Mouse (Mus musculus): ENCODE measurements at regions not wholly inside any gene's neighbourhood (a gene's known extent, or its start where the extent isn't known, plus 50 kb on each side); places are given as distances from the start of the nearest gene placed in this dataset.

DNA sequence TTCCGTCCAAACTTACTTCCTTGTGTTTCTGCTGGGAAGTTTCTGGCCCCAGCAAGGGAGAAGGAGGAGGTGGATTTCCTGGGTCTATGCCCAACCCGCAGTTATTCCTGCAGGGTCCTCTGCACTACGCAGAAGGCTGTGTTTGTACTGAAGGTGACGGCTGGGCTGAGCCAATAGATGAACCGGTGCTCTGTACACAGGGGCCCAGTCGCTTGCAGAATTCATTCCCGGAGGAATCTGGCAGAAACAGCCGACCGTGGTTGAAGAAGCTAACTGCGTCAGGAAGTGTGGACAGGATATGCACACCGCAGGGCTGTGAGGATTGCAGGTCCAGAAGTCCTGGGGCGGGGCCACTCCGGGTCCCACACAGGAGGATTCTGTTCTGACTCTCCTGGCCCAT, 66.1 kb upstream of the Tbx5 start:
- no peaks in the 10 kb centered on the region for H3K36me3 ChIP-seq (ENCODE audit: control insufficient read depth, insufficient read depth)
- ATAC-seq: no peak
- H3K4me2 ChIP-seq (ENCODE audit: low read length): no peak overlapping the region
- H3K9ac ChIP-seq (replicated peaks; ENCODE audit: low read depth, low read length): no peak overlapping the region
- no peak overlapping the region for H3K27ac ChIP-seq (ENCODE audit: low read length)
- no peaks in the 10 kb centered on the region for H3K4me1 ChIP-seq (replicated peaks; ENCODE audit: control insufficient read depth, insufficient read depth, low read length)
- H3K9me3 ChIP-seq (ENCODE audit: control insufficient read depth, low read length): no peaks in the 10 kb centered on the region
- H3K27me3 ChIP-seq (replicated peaks; ENCODE audit: control insufficient read depth, insufficient read depth, low read length): no peaks in the 10 kb centered on the region
- WGBS: 65% methylated on average over 13 of the region's 13 CpGs
- no peak overlapping the region for H3K4me3 ChIP-seq (replicated peaks; ENCODE audit: low read length)

DNA sequence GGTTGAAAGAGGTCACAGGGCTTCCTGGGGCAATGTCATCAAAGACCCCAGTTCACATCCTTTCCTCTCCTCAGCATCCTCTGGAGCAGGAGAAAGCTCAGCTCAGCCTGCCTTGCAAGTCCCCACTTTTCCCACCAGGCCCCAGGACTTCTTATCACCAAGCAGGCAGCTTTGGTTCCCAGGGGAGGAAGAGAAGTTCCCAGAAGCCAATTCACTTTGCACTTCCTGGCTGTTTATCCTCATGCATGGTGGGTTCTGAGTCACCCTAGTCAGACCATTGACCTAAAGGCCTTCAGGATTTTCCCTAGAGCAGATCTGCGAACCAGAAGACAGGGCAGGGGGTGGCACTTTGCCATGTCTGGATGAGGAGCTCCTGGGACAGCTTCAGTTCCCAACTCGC, 61.5 kb upstream of the Tbx5 start:
- Histone ChIP-seq H3K4me3 (replicated peaks; ENCODE audit: low read length) (no peak overlapping the region), H3K27me3 (replicated peaks; ENCODE audit: control insufficient read depth, insufficient read depth, low read length) (no peaks in the 10 kb centered on the region), H3K27ac (ENCODE audit: low read length) (no peak overlapping the region), H3K4me2 (ENCODE audit: low read length) (no peak overlapping the region), H3K36me3 (ENCODE audit: control insufficient read depth, insufficient read depth) (no peaks in the 10 kb centered on the region), H3K4me1 (replicated peaks; ENCODE audit: control insufficient read depth, insufficient read depth, low read length) (no peaks in the 10 kb centered on the region), H3K9me3 (ENCODE audit: control insufficient read depth, low read length) (no peaks in the 10 kb centered on the region), H3K9ac (replicated peaks; ENCODE audit: low read depth, low read length) (no peak overlapping the region)
- no peak for ATAC-seq
- WGBS: 89% methylated on average over 2 of the region's 2 CpGs

DNA sequence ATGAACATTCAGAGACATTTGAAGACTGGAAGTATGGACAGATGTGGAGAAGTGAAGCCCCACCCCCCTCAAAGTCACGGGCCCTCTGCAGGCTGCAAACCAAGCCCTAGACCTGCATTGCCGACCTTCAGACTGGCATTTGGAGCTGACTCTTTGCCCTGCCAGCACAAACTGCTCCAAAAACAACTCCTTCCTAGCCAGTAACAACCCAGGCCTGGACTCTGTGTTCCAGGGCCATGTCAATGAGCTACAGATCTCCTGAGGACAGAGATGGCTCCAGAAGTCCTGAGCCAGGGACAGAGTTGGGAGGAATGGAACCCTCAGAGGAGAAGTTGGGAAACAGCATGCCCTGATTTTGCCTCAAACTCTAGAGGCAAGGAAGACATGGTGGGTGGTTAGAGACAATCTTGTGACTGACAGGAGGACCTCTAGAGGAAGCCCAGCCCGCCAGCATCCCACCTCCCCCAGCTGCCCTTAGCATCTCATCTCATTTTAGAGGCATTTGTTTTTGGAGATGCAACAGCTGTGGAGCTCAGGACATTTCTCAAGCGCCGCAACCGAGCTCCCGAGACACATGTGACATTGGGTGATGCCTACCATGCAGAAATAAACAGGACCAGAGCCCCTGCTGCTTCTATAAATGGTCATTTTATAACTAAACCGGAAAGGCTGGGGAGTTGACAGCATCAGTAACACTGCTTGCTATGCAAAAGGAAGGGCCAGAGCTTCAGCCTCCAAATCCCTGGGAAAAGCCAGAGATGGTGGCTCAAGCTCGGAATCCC, 56.2 kb upstream of the Tbx5 start:
- no peak overlapping the region for H3K27ac ChIP-seq (ENCODE audit: low read length)
- H3K4me2 ChIP-seq (ENCODE audit: low read length): no peak overlapping the region
- no peaks in the 10 kb centered on the region; the same call in 1 of the 2 replicates for H3K4me1 ChIP-seq (replicated peaks; ENCODE audit: control insufficient read depth, insufficient read depth, low read length)
- 78% methylated on average over 9 of the region's 9 CpGs for WGBS
- H3K4me3 ChIP-seq (replicated peaks; ENCODE audit: low read length): no peak overlapping the region
- H3K9ac ChIP-seq (replicated peaks; ENCODE audit: low read depth, low read length): no peak overlapping the region
- H3K27me3 ChIP-seq (replicated peaks; ENCODE audit: control insufficient read depth, insufficient read depth, low read length): no peaks in the 10 kb centered on the region; the same call in 1 of the 2 replicates
- H3K36me3 ChIP-seq (ENCODE audit: control insufficient read depth, insufficient read depth): no peaks in the 10 kb centered on the region
- ATAC-seq: no peak
- no peaks in the 10 kb centered on the region for H3K9me3 ChIP-seq (ENCODE audit: control insufficient read depth, low read length)

DNA sequence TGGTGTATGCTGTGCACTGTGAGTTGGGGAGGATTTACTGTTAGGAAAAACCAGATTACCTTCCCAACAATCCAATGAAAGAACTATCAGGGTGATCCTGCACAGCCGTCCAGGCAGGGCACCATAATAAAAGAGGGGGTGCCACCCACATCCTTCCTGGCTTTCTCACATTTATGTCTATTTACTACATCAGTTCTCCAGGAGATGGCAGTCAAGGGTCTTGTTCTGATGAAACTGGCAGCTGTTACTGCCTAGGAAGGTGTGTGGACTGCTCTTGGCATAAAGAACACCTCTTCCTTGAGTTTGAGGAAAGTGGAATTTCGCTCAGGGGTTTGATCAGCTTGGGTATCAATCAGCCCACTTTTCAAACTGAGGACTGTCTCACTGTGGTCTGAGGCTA, 54.6 kb upstream of the Tbx5 start:
- Histone ChIP-seq H3K27ac (ENCODE audit: low read length) (no peak overlapping the region), H3K4me3 (replicated peaks; ENCODE audit: low read length) (no peak overlapping the region), H3K9me3 (ENCODE audit: control insufficient read depth, low read length) (no peaks in the 10 kb centered on the region), H3K4me1 (replicated peaks; ENCODE audit: control insufficient read depth, insufficient read depth, low read length) (no peaks in the 10 kb centered on the region; the same call in 1 of the 2 replicates), H3K27me3 (replicated peaks; ENCODE audit: control insufficient read depth, insufficient read depth, low read length) (no peaks in the 10 kb centered on the region; the same call in none of the 2 replicates), H3K4me2 (ENCODE audit: low read length) (no peak overlapping the region), H3K36me3 (ENCODE audit: control insufficient read depth, insufficient read depth) (no peaks in the 10 kb centered on the region), H3K9ac (replicated peaks; ENCODE audit: low read depth, low read length) (no peak overlapping the region)
- ATAC-seq: no peak
- 19% methylated on average over 2 of the region's 2 CpGs for WGBS

DNA sequence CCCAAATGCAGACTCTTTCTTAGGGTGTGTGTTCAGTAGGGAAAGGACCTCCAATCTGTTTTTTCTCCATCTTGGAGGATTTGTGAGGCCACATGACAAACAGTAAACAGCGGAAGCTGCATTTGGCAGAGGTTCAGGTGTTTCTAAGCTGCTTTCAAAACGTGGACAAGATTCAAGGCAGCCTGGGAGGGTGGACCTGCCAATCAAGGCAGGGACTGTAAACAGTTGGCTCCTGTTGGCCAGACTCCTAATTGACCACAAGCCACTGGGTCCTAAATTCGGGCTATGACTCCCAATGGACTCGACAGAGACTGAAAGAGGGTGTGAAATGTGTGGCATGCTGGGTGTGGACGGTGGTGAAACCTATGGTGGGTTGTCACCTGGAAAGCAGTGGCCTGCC, 51.1 kb upstream of the Tbx5 start:
- H3K9ac ChIP-seq (replicated peaks; ENCODE audit: low read depth, low read length): no peak overlapping the region
- no peaks in the 10 kb centered on the region for H3K9me3 ChIP-seq (ENCODE audit: control insufficient read depth, low read length)
- no peak overlapping the region for H3K27ac ChIP-seq (ENCODE audit: low read length)
- H3K4me3 ChIP-seq (replicated peaks; ENCODE audit: low read length): no peak overlapping the region
- no peaks in the 10 kb centered on the region; the same call in 1 of the 2 replicates for H3K4me1 ChIP-seq (replicated peaks; ENCODE audit: control insufficient read depth, insufficient read depth, low read length)
- no peak for ATAC-seq
- H3K4me2 ChIP-seq (ENCODE audit: low read length): no peak overlapping the region
- H3K27me3 ChIP-seq (replicated peaks; ENCODE audit: control insufficient read depth, insufficient read depth, low read length): no peaks in the 10 kb centered on the region; the same call in none of the 2 replicates
- WGBS: 35% methylated on average over 5 of the region's 5 CpGs
- no peaks in the 10 kb centered on the region for H3K36me3 ChIP-seq (ENCODE audit: control insufficient read depth, insufficient read depth)

All from forebrain, embryonic 16.5 days (tissue).